Mouse (Mus musculus): ENCODE results near the gene Krt31. TPM values are rescaled to one million over a fixed set of nuclear protein-coding genes. Genes with fewer than 3 reads are reported as not detected.

Krt31 gene
- polyA plus RNA-seq, 1 experiment from 2014 or later: not detected

GRCm38 (mm10) chr11:100046303-100046866 lies 4.0 kb downstream of the Krt31 start:
- Histone ChIP-seq H3K36me3 (no peaks in the 10 kb centered on the region), H3K4me3 (no peak overlapping the region), H3K9ac (no peak overlapping the region), H3K9me3 (no peaks in the 10 kb centered on the region), H3K4me1 (no peaks in the 10 kb centered on the region), H3K4me2 (replicated peaks) (no peak overlapping the region), H3K27ac (no peak overlapping the region), H3K27me3 (replicated peaks) (no peaks in the 10 kb centered on the region)
- 83% methylated on average over 6 of the region's 6 CpGs for WGBS
- ATAC-seq (ENCODE audit: low FRiP score, low read depth): no peak

DNA sequence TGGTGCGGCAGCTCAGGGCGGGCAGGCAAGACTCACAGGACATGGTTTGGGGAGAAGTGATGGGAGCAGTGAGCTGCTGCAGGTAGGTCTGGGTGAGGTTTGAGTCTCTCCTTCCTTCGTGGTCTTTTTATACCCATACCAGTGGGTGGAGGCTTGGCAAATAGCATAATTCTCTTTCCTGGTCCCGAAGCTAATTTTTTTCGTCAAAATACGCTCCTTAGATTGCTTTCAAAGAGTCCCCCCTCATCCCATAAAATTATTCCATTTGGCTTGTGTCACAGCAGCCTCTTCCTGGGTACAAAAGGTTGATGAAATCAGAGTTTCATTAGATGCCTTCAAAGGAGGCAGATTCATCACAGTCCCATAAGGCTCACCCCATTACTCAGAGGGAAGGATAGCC lies 8.9 kb downstream of the Krt31 start, which contains the start of gene Krt34:
Krt34 (minus strand) TSS at position 101 of the 400 bp plus-strand sequence.
- H3K27ac ChIP-seq: no peak within 1 kb of the TSS
- H3K36me3 ChIP-seq: no peaks in the 10 kb centered on the region
- no peak within 1 kb of the TSS for H3K9ac ChIP-seq
- no peaks in the 10 kb centered on the region for H3K9me3 ChIP-seq
- H3K4me2 ChIP-seq (replicated peaks): no peak within 1 kb of the TSS
- H3K4me1 ChIP-seq: no peaks in the 10 kb centered on the region
- 90% methylated on average over 6 of the region's 6 CpGs for WGBS
- no peaks in the 10 kb centered on the region for H3K27me3 ChIP-seq (replicated peaks)
- H3K4me3 ChIP-seq: no peak within 1 kb of the TSS
- no peak for ATAC-seq (ENCODE audit: low FRiP score, low read depth)

GRCm38 (mm10) chr11:100029768-100030167 lies 20.6 kb downstream of the Krt31 start, which contains the start of gene Krt33b:
TSS of gene Krt33b (minus strand) at chr11:100029868.
- Histone ChIP-seq H3K9me3 (no peaks in the 10 kb centered on the region), H3K27me3 (replicated peaks) (no peaks in the 10 kb centered on the region), H3K4me2 (replicated peaks) (no peak within 1 kb of the TSS), H3K4me3 (no peak within 1 kb of the TSS), H3K36me3 (no peaks in the 10 kb centered on the region), H3K9ac (no peak within 1 kb of the TSS), H3K4me1 (no peaks in the 10 kb centered on the region), H3K27ac (no peak within 1 kb of the TSS)
- 91% methylated on average over 6 of the region's 6 CpGs for WGBS
- ATAC-seq (ENCODE audit: low FRiP score, low read depth): no peak

DNA sequence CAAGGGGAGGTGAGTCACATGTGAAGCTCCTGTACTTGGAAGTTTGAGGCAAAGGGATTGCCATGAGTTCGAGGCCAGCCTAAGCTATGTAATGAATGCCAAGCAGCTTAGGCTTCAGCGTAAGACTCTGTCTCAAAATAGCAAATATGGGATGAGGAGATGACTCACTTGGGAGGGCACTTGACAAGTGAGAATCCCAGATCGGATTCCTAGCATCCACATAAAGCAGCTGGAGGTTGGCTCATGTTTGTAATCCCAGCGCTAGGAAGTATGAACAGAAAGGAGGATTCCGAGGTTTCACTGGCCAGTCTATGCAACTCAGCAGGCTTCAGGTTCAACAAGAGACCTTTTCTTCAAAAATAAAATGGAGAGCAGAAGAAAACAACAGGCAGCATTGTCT lies 28.9 kb downstream of the Krt31 start:
- ATAC-seq (ENCODE audit: low FRiP score, low read depth): no peak
- no peaks in the 10 kb centered on the region for H3K4me1 ChIP-seq
- no peaks in the 10 kb centered on the region for H3K9me3 ChIP-seq
- H3K36me3 ChIP-seq: no peaks in the 10 kb centered on the region
- WGBS: 89% methylated on average over 5 of the region's 5 CpGs
- H3K27me3 ChIP-seq (replicated peaks): no peaks in the 10 kb centered on the region
- no peak overlapping the region for H3K27ac ChIP-seq
- no peak overlapping the region for H3K9ac ChIP-seq
- H3K4me2 ChIP-seq (replicated peaks): no peak overlapping the region
- no peak overlapping the region for H3K4me3 ChIP-seq

DNA sequence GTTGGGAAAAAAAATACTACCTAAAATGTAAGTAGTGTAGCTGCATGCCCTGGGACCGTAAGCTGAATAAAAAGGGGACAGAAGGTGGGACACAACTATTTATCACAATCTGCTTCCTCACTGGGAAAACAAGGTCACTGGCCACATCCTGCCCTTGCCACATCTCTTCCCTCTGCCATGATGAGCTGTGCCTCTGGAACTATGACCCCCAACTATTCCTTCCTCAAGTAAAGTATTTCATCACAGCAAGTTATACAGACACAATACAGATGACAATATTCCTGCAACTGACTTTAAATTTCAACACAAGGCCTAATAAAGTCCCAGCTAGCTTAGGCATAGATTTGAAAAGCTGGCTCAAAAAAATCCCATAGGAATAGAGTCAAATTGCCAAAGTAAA lies 30.9 kb downstream of the Krt31 start:
- no peak for ATAC-seq (ENCODE audit: low FRiP score, low read depth)
- no peaks in the 10 kb centered on the region for H3K4me1 ChIP-seq
- H3K9me3 ChIP-seq: no peaks in the 10 kb centered on the region
- 91% methylated on average over 1 of the region's 1 CpGs for WGBS
- H3K4me2 ChIP-seq (replicated peaks): no peak overlapping the region
- no peak overlapping the region for H3K27ac ChIP-seq
- H3K9ac ChIP-seq: no peak overlapping the region
- no peak overlapping the region for H3K4me3 ChIP-seq
- no peaks in the 10 kb centered on the region for H3K36me3 ChIP-seq
- H3K27me3 ChIP-seq (replicated peaks): no peaks in the 10 kb centered on the region

GRCm38 (mm10) chr11:100016112-100016511 lies 34.2 kb downstream of the Krt31 start, which contains the start of gene Krt33a:
TSS of gene Krt33a (minus strand) at chr11:100016212.
- WGBS: 68% methylated on average over 4 of the region's 4 CpGs
- Histone ChIP-seq H3K4me3 (no peak within 1 kb of the TSS), H3K4me2 (replicated peaks) (no peak within 1 kb of the TSS), H3K4me1 (no peaks in the 10 kb centered on the region), H3K9ac (no peak within 1 kb of the TSS), H3K27me3 (replicated peaks) (no peaks in the 10 kb centered on the region), H3K27ac (no peak within 1 kb of the TSS), H3K9me3 (no peaks in the 10 kb centered on the region), H3K36me3 (no peaks in the 10 kb centered on the region)
- ATAC-seq (ENCODE audit: low FRiP score, low read depth): no peak

- H3K27me3 ChIP-seq (replicated peaks): no peaks in the 10 kb centered on the region
- H3K4me2 ChIP-seq (replicated peaks): no peak overlapping the region
- 85% methylated on average over 4 of the region's 4 CpGs for WGBS
- H3K27ac ChIP-seq: no peak overlapping the region
- no peak overlapping the region for H3K9ac ChIP-seq
- ATAC-seq (ENCODE audit: low FRiP score, low read depth): no peak
- no peak overlapping the region for H3K4me3 ChIP-seq
- H3K36me3 ChIP-seq: no peaks in the 10 kb centered on the region
- no peaks in the 10 kb centered on the region for H3K9me3 ChIP-seq
- H3K4me1 ChIP-seq: no peaks in the 10 kb centered on the region
Measured at GRCm38 (mm10) chr11:100013691-100014171, 36.6 kb downstream of the Krt31 start.

GRCm38 (mm10) chr11:100010682-100011081 lies 39.7 kb downstream of the Krt31 start:
- no peaks in the 10 kb centered on the region for H3K9me3 ChIP-seq
- H3K36me3 ChIP-seq: no peaks in the 10 kb centered on the region
- H3K4me2 ChIP-seq (replicated peaks): no peak overlapping the region
- WGBS: 88% methylated on average over 5 of the region's 5 CpGs
- ATAC-seq (ENCODE audit: low FRiP score, low read depth): no peak
- no peaks in the 10 kb centered on the region for H3K4me1 ChIP-seq
- no peaks in the 10 kb centered on the region for H3K27me3 ChIP-seq (replicated peaks)
- no peak overlapping the region for H3K27ac ChIP-seq
- H3K4me3 ChIP-seq: no peak overlapping the region
- H3K9ac ChIP-seq: no peak overlapping the region

DNA sequence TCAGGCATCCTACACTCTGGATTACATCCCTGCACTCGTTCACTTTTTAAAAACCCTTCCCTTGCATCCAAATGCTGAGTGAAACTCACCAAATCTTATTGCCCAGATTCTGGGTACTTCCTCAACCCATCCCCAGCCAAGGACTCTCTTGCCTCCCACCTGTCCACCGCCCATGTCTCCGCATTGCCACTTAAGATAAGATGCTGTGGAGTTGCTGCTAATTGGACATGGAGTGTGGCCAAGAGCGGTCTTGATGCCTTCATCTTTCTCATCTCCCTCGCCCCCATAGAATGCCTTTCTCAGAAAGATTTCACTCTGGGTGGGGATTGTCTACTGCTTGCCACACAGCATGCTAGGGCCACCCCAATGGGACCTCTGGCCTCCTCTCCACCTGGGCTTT lies 42.0 kb downstream of the Krt31 start:
- Histone ChIP-seq H3K9ac (no peak overlapping the region), H3K4me2 (replicated peaks) (no peak overlapping the region), H3K27ac (no peak overlapping the region), H3K4me3 (no peak overlapping the region), H3K4me1 (no peaks in the 10 kb centered on the region), H3K9me3 (no peaks in the 10 kb centered on the region), H3K36me3 (no peaks in the 10 kb centered on the region), H3K27me3 (replicated peaks) (no peaks in the 10 kb centered on the region)
- ATAC-seq (ENCODE audit: low FRiP score, low read depth): no peak
- WGBS: 80% methylated on average over 5 of the region's 5 CpGs

GRCm38 (mm10) chr11:100006624-100007023 lies 43.7 kb downstream of the Krt31 start:
- Histone ChIP-seq H3K27me3 (replicated peaks) (no peaks in the 10 kb centered on the region), H3K4me2 (replicated peaks) (no peak overlapping the region), H3K9me3 (no peaks in the 10 kb centered on the region), H3K4me1 (no peaks in the 10 kb centered on the region), H3K4me3 (no peak overlapping the region), H3K27ac (no peak overlapping the region), H3K9ac (no peak overlapping the region), H3K36me3 (no peaks in the 10 kb centered on the region)
- no peak for ATAC-seq (ENCODE audit: low FRiP score, low read depth)
- 52% methylated on average over 3 of the region's 3 CpGs for WGBS

DNA sequence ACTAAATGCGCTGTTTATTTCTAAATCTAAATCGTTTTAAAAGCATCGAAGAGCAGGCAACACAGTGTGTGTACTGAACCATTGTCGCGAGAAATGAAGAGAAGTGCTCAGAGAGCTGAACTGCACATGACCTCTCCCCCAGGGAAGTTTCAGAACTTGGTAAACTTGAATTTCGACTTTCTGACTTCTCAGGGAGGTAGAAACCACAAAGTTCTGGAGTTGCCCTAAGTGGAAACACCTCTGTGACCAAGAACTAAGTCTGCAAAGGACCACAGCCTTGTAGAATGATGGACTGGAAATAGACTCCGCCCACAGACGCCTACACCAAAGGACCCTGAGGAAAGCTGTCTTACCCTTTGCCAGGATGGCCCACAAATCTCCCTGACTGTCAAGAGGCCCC lies 44.4 kb downstream of the Krt31 start:
- Histone ChIP-seq H3K9ac (no peak overlapping the region), H3K9me3 (no peaks in the 10 kb centered on the region), H3K4me3 (no peak overlapping the region), H3K27me3 (replicated peaks) (no peaks in the 10 kb centered on the region), H3K36me3 (no peaks in the 10 kb centered on the region), H3K4me2 (replicated peaks) (no peak overlapping the region), H3K4me1 (no peaks in the 10 kb centered on the region), H3K27ac (no peak overlapping the region)
- WGBS: 85% methylated on average over 8 of the region's 8 CpGs
- no peak for ATAC-seq (ENCODE audit: low FRiP score, low read depth)

DNA sequence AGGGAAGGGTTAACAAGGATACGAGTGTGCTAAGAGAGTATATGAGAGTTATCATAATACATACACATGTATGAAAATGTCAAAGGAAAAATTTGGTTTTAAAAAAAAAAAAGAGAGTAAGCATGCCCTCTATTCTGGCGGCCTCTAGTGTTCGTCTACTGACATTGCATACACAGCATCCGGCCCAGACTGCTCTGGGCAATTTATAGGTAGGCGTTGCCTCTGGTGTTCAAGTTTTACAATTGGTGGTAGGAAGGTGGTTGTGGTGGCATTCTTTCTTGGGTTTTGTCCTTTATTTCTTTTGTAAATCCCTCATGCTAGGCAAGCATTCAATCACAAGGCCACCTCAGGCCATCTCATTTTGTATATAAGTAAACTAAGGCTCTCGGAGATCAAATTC lies 45.5 kb downstream of the Krt31 start:
- Histone ChIP-seq H3K9me3 (no peaks in the 10 kb centered on the region), H3K4me3 (no peak overlapping the region), H3K4me1 (no peaks in the 10 kb centered on the region), H3K4me2 (replicated peaks) (no peak overlapping the region), H3K36me3 (no peaks in the 10 kb centered on the region), H3K9ac (no peak overlapping the region), H3K27ac (no peak overlapping the region), H3K27me3 (replicated peaks) (no peaks in the 10 kb centered on the region)
- WGBS: 29% methylated on average over 6 of the region's 6 CpGs
- ATAC-seq (ENCODE audit: low FRiP score, low read depth): no peak

GRCm38 (mm10) chr11:99999091-99999490 lies 51.3 kb downstream of the Krt31 start:
- Histone ChIP-seq H3K27me3 (replicated peaks) (0 out of 2 replicates have a peak, but pooled peaks cover 2% of the 10 kb centered on the region), H3K27ac (no peak overlapping the region)
- 92% methylated on average over 7 of the region's 7 CpGs for WGBS

More at GRCm38 (mm10) chr11:99999091-99999490, 51.3 kb downstream of the Krt31 start:
- ATAC-seq (ENCODE audit: low FRiP score, low read depth): no peak
- Histone ChIP-seq H3K4me2 (replicated peaks) (no peak overlapping the region), H3K9ac (no peak overlapping the region), H3K9me3 (no peaks in the 10 kb centered on the region), H3K36me3 (no peaks in the 10 kb centered on the region), H3K4me3 (no peak overlapping the region), H3K4me1 (no peaks in the 10 kb centered on the region)
